17 mouse cellular contexts compared by ENCODE assay signal in genomic region chr5:99332021-99332420, GRCm38 (mm10).
DNase-seq lines count a peak whose midpoint lies in the region; ATAC-seq and TF ChIP-seq lines count a peak whose summit lies in the region.
"Had no signal": no experiment of that assay in that cellular context is flagged by ENCODE, and none has a peak within 500 bp of the region (broad histone marks: within the 10 kb centered on the region; RNA-seq: fewer than 3 reads in every experiment).

No protein-coding gene starts in this region.

- H3K9ac ChIP-seq in lung, postnatal 0 days (replicated peaks; ENCODE audit: low read depth) = no peak overlapping the region
- H3K9ac ChIP-seq in midbrain, embryonic 15.5 days = no peak overlapping the region
- H3K9ac ChIP-seq: limb, embryonic 13.5 days; lung, embryonic 14.5 days; neural tube, embryonic 12.5 days had no signal

- H3K4me3 ChIP-seq in lung, postnatal 0 days (ENCODE audit: low read depth, low read length) = no peak overlapping the region
- H3K4me3 ChIP-seq in lung, adult 2 months (replicated peaks; ENCODE audit: extremely low read depth, low read depth, low read length) = no peak overlapping the region
- no peak overlapping the region for H3K4me3 ChIP-seq in midbrain, embryonic 15.5 days
- H3K4me3 ChIP-seq: limb, embryonic 13.5 days; neural tube, embryonic 12.5 days had no signal

- H3K9me3 ChIP-seq in lung, postnatal 0 days (ENCODE audit: low read length) = no peaks in the 10 kb centered on the region
- no peaks in the 10 kb centered on the region for H3K9me3 ChIP-seq in midbrain, embryonic 15.5 days
- H3K9me3 ChIP-seq: limb, embryonic 13.5 days; neural tube, embryonic 12.5 days had no signal

- 77% methylated on average over 2 of the region's 2 CpGs for WGBS in lung, postnatal 0 days
- WGBS in lung, adult 2 months = 79% methylated on average over 2 of the region's 2 CpGs
- 96% methylated on average over 2 of the region's 2 CpGs for WGBS in midbrain, embryonic 15.5 days

- no peaks in the 10 kb centered on the region for H3K27me3 ChIP-seq in lung, postnatal 0 days (replicated peaks; ENCODE audit: insufficient read depth, low read length)
- H3K27me3 ChIP-seq in midbrain, embryonic 15.5 days (replicated peaks) = no peaks in the 10 kb centered on the region
- H3K27me3 ChIP-seq: limb, embryonic 13.5 days; neural tube, embryonic 12.5 days had no signal

- TF ChIP-seq POLR2A in lung, adult 2 months (IDR thresholded peaks at IDR 0.05; ENCODE audit: borderline replicate concordance, extremely low read depth, low read depth, low read length) = no peak

- no peak for ATAC-seq in lung, postnatal 0 days
- no peak for ATAC-seq in midbrain, embryonic 15.5 days (replicated peaks)
- ATAC-seq: hindbrain, postnatal 0 days had no signal

- TF ChIP-seq EP300 in lung, postnatal 0 days (IDR thresholded peaks at IDR 0.05) = 0 out of 2 replicates have a peak, but pooled peaks have one; percentile 14

- intact Hi-C loops in left cerebral cortex, postnatal 4 days (cut with DNase I) = no loop called here

- TF ChIP-seq CTCF in lung, postnatal 0 days (IDR thresholded peaks at IDR 0.05) = no peak
- TF ChIP-seq CTCF in lung, adult 2 months (IDR thresholded peaks at IDR 0.05; ENCODE audit: insufficient read depth, low read length) = no peak

- no peak overlapping the region for H3K27ac ChIP-seq in lung, postnatal 0 days (ENCODE audit: low read length)
- H3K27ac ChIP-seq in midbrain, embryonic 15.5 days = no peak overlapping the region
- H3K27ac ChIP-seq: hindbrain, postnatal 0 days; limb, embryonic 13.5 days; neural tube, embryonic 12.5 days had no signal

- peak; percentile 77 to 95 for DNase-seq in adrenal gland, adult (ENCODE audit: inconsistent age in 2 of 2, low spot score in 1 of 2)
- no peak for DNase-seq in adrenal gland, postnatal 4 days (ENCODE audit: low spot score in 2 of 2)
- peak; percentile 35 for DNase-seq in lung, postnatal 0 days (ENCODE audit: low spot score)
- no peak for DNase-seq in lung, adult 2 months
- DNase-seq in adrenal gland, postnatal 10 days = peak; percentile 75
- DNase-seq in skeletal muscle tissue, adult 2 months (ENCODE audit: low read depth, low spot score) = peak; percentile 27
- DNase-seq in left cerebral cortex, postnatal 4 days = no peak
- DNase-seq: cerebellum, postnatal 10 days; embryo, embryonic 11 days; kidney, adult 2 months; kidney, postnatal 14 days; lung, embryonic 14.5 days; thymus, postnatal 25 days had no signal

- no peaks in the 10 kb centered on the region for H3K4me1 ChIP-seq in lung, postnatal 0 days (ENCODE audit: insufficient read depth, low read depth, low read length)
- no peaks in the 10 kb centered on the region for H3K4me1 ChIP-seq in lung, adult 2 months (ENCODE audit: control insufficient read depth, insufficient read depth, low read length)
- no peaks in the 10 kb centered on the region for H3K4me1 ChIP-seq in midbrain, embryonic 15.5 days
- H3K4me1 ChIP-seq: neural tube, embryonic 12.5 days had no signal

- no peak overlapping the region for H3K4me2 ChIP-seq in lung, postnatal 0 days (replicated peaks; ENCODE audit: low read depth, low read length)
- no peak overlapping the region for H3K4me2 ChIP-seq in midbrain, embryonic 15.5 days
- H3K4me2 ChIP-seq: limb, embryonic 13.5 days; lung, embryonic 14.5 days; neural tube, embryonic 12.5 days had no signal

- no peaks in the 10 kb centered on the region for H3K36me3 ChIP-seq in lung, postnatal 0 days (ENCODE audit: insufficient read depth, low read length)
- no peaks in the 10 kb centered on the region for H3K36me3 ChIP-seq in midbrain, embryonic 15.5 days (replicated peaks)
- H3K36me3 ChIP-seq: limb, embryonic 13.5 days; neural tube, embryonic 12.5 days had no signal

Comparison
In these comparisons a context has a peak if more than half of its experiments do, and no peak if none do; other contexts are left out.
1. DNase-seq: peak in adrenal gland, adult (2 of 2), lung, postnatal 0 days (single experiment), adrenal gland, postnatal 10 days (single experiment) and skeletal muscle tissue, adult 2 months (single experiment); none in adrenal gland, postnatal 4 days (0 of 2), lung, adult 2 months (single experiment) and left cerebral cortex, postnatal 4 days (single experiment).